Mouse (Mus musculus) midbrain, embryonic 12.5 days (tissue): ENCODE measurements around the gene Mbl2. TPM values are rescaled to one million over a fixed set of nuclear protein-coding genes. Genes with fewer than 3 reads are reported as not detected.
"Not testable (repeated sequence)": the region's sequence is repeated elsewhere in the genome, so short reads cannot be mapped to it uniquely, and the experiment has no call there.

Source experiments
- ATAC-seq: fragments of 200-750 bp; cut with Nextera tagmentation; 2 replicates; pipeline ENCODE4 v1.8.0; 2017; ENCODE audit warnings: low read depth, moderate TSS enrichment, moderate library complexity; ENCODE audit not compliant: low FRiP score
- H3K27ac ChIP-seq: fragments of 300-500 bp; sonication (generic); replicated peaks from 2 replicates; pipeline ENCODE4 v1.5.1; 2016; ENCODE audit warnings: mild to moderate bottlenecking
- H3K27me3 ChIP-seq: fragments of 300-500 bp; sonication (generic); 2 replicates; pipeline ENCODE4 v1.6.1; 2016; ENCODE audit warnings: mild to moderate bottlenecking
- H3K36me3 ChIP-seq: fragments of 300-500 bp; sonication (generic); 2 replicates; pipeline ENCODE4 v1.6.1; 2016
- H3K4me1 ChIP-seq: fragments of 300-500 bp; sonication (generic); 2 replicates; pipeline ENCODE4 v1.6.1; 2016
- H3K4me2 ChIP-seq: fragments of 300-500 bp; sonication (generic); replicated peaks from 2 replicates; pipeline ENCODE4 v1.6.1; 2016; ENCODE audit warnings: mild to moderate bottlenecking, moderate library complexity
- H3K4me3 ChIP-seq: fragments of 300-500 bp; sonication (generic); 2 replicates; pipeline ENCODE4 v1.5.1; 2016; ENCODE audit warnings: mild to moderate bottlenecking
- H3K9ac ChIP-seq: fragments of 300-500 bp; sonication (generic); replicated peaks from 2 replicates; pipeline ENCODE4 v1.6.1; 2016; ENCODE audit warnings: mild to moderate bottlenecking, moderate library complexity
- H3K9me3 ChIP-seq: fragments of 300-500 bp; sonication (generic); 2 replicates; pipeline ENCODE4 v1.6.1; 2016; ENCODE audit warnings: mild to moderate bottlenecking
- WGBS: fragments of 180-500 bp; shearing (Covaris S2); methylation state at CpG from one replicate; pipeline ENCODE4 v1.1.7; 2016; 5-methylcytosine and 5-hydroxymethylcytosine counted together
- microRNA-seq: library from miRNA; unstranded; fragments of <30 nt; microRNA quantifications from one replicate; pipeline ENCODE4, GENCODE M21; 2017
- polyA plus RNA-seq: library from polyadenylated mRNA; unstranded; fragments of >200 nt; fragmentation: Nextera tagmentation; extraction: Ambion mirVana; gene quantifications from 2 replicates; pipeline ENCODE4 v1.2.1, GENCODE M21; 2016

Gene Mbl2
- polyA plus RNA-seq, 1 experiment from 2014 or later: not detected

- not testable (repeated sequence) for H3K36me3 ChIP-seq, ATAC-seq, H3K27me3 ChIP-seq, H3K4me3 ChIP-seq, H3K4me2 ChIP-seq, H3K27ac ChIP-seq, H3K9ac ChIP-seq, H3K9me3 ChIP-seq, H3K4me1 ChIP-seq
- 95% methylated on average over 8 of the region's 8 CpGs for WGBS
Measured at GRCm38 (mm10) chr19:30222593-30222992, 10.1 kb upstream of the Mbl2 start.

- H3K4me3 ChIP-seq: no peak overlapping the region
- no peak overlapping the region for H3K9ac ChIP-seq
- H3K27ac ChIP-seq: no peak overlapping the region
- H3K4me1 ChIP-seq: no peaks in the 10 kb centered on the region
- ATAC-seq: no peak
- no peak overlapping the region for H3K4me2 ChIP-seq
- 78% methylated on average over 3 of the region's 3 CpGs for WGBS
- H3K9me3 ChIP-seq: no peaks in the 10 kb centered on the region
- H3K36me3 ChIP-seq: no peaks in the 10 kb centered on the region
- no peaks in the 10 kb centered on the region for H3K27me3 ChIP-seq
Measured at GRCm38 (mm10) chr19:30229477-30229876, 3.3 kb upstream of the Mbl2 start.

GRCm38 (mm10) chr19:30234416-30234815, 1.7 kb downstream of the Mbl2 start:
- Histone ChIP-seq H3K4me3 (no peak overlapping the region), H3K4me2 (no peak overlapping the region), H3K27ac (no peak overlapping the region), H3K36me3 (no peaks in the 10 kb centered on the region), H3K9ac (no peak overlapping the region), H3K4me1 (no peaks in the 10 kb centered on the region), H3K9me3 (no peaks in the 10 kb centered on the region), H3K27me3 (no peaks in the 10 kb centered on the region)
- WGBS: 85% methylated on average over 8 of the region's 8 CpGs
- ATAC-seq: no peak

- 28% methylated on average over 11 of the region's 11 CpGs for WGBS
- Histone ChIP-seq H3K36me3 (no peaks in the 10 kb centered on the region), H3K9ac (no peak overlapping the region), H3K27ac (no peak overlapping the region), H3K4me2 (no peak overlapping the region), H3K9me3 (no peaks in the 10 kb centered on the region), H3K4me1 (no peaks in the 10 kb centered on the region), H3K27me3 (peaks cover 14% of the 10 kb centered on the region), H3K4me3 (no peak overlapping the region)
- ATAC-seq: no peak
Measured at GRCm38 (mm10) chr19:30247359-30247758, 14.6 kb downstream of the Mbl2 start.

GRCm38 (mm10) chr19:30248822-30249221, 16.1 kb downstream of the Mbl2 start:
- Histone ChIP-seq H3K27me3 (peaks cover 14% of the 10 kb centered on the region), H3K4me1 (no peaks in the 10 kb centered on the region), H3K4me2 (no peak overlapping the region), H3K4me3 (no peak overlapping the region), H3K27ac (no peak overlapping the region), H3K9me3 (no peaks in the 10 kb centered on the region), H3K36me3 (no peaks in the 10 kb centered on the region), H3K9ac (no peak overlapping the region)
- WGBS: 7% methylated on average over 8 of the region's 8 CpGs
- no peak for ATAC-seq

GRCm38 (mm10) chr19:30252253-30252652, 19.5 kb downstream of the Mbl2 start:
- no peak overlapping the region for H3K4me3 ChIP-seq
- 64% methylated on average over 2 of the region's 2 CpGs for WGBS
- ATAC-seq: no peak
- no peaks in the 10 kb centered on the region for H3K9me3 ChIP-seq
- no peak overlapping the region for H3K27ac ChIP-seq
- H3K36me3 ChIP-seq: no peaks in the 10 kb centered on the region
- H3K4me1 ChIP-seq: no peaks in the 10 kb centered on the region
- no peak overlapping the region for H3K4me2 ChIP-seq
- no peak overlapping the region for H3K9ac ChIP-seq
- peaks cover 10% of the 10 kb centered on the region for H3K27me3 ChIP-seq

- H3K27me3 ChIP-seq: no peaks in the 10 kb centered on the region
- no peak for ATAC-seq
- WGBS: 54% methylated on average over 6 of the region's 6 CpGs
- H3K4me3 ChIP-seq: no peak overlapping the region
- H3K9ac ChIP-seq: no peak overlapping the region
- no peaks in the 10 kb centered on the region for H3K4me1 ChIP-seq
- H3K27ac ChIP-seq: no peak overlapping the region
- H3K36me3 ChIP-seq: no peaks in the 10 kb centered on the region
- H3K4me2 ChIP-seq: no peak overlapping the region
- no peaks in the 10 kb centered on the region for H3K9me3 ChIP-seq
Measured at GRCm38 (mm10) chr19:30256339-30256738, 23.6 kb downstream of the Mbl2 start.

- H3K9me3 ChIP-seq: no peaks in the 10 kb centered on the region
- ATAC-seq: no peak
- H3K9ac ChIP-seq: no peak overlapping the region
- H3K4me3 ChIP-seq: no peak overlapping the region
- H3K4me1 ChIP-seq: no peaks in the 10 kb centered on the region
- 78% methylated on average over 5 of the region's 5 CpGs for WGBS
- no peak overlapping the region for H3K4me2 ChIP-seq
- no peaks in the 10 kb centered on the region for H3K36me3 ChIP-seq
- no peaks in the 10 kb centered on the region for H3K27me3 ChIP-seq
- no peak overlapping the region for H3K27ac ChIP-seq
Measured at GRCm38 (mm10) chr19:30281125-30281524, 48.4 kb downstream of the Mbl2 start.

GRCm38 (mm10) chr19:30287899-30288490, 55.3 kb downstream of the Mbl2 start:
- no peak overlapping the region for H3K4me2 ChIP-seq
- no peaks in the 10 kb centered on the region for H3K27me3 ChIP-seq
- no peak overlapping the region for H3K9ac ChIP-seq
- H3K9me3 ChIP-seq: no peaks in the 10 kb centered on the region
- no peak for ATAC-seq
- no peaks in the 10 kb centered on the region for H3K4me1 ChIP-seq
- 84% methylated on average over 6 of the region's 6 CpGs for WGBS
- H3K27ac ChIP-seq: no peak overlapping the region
- no peaks in the 10 kb centered on the region for H3K36me3 ChIP-seq
- no peak overlapping the region for H3K4me3 ChIP-seq

Small RNA genes within 50 kb of the gene (microRNA-seq; reads per million reads assigned to microRNA genes)
- not detected for gene Gm24108

Other genes with a start within 250 kb of the Mbl2 start
- gene Trpd52l3, start 229.2 kb upstream of the Mbl2 start, polyA plus RNA-seq: not detected in 2 replicates
- gene Uhrf2, start 202.4 kb upstream of the Mbl2 start, polyA plus RNA-seq: 88.1 and 92.8 TPM in 2 replicates
- 21.7 and 28.3 TPM in 2 replicates for gene Gldc, start 57.5 kb upstream of the Mbl2 start, polyA plus RNA-seq